In genomic region chr9:43127101-43127787, GRCm38 (mm10) we compare ENCODE assay signal across 10 mouse cellular contexts. TPM values are rescaled to one million over a fixed set of nuclear protein-coding genes. Genes with fewer than 3 reads are reported as not detected.
DNase-seq lines count a peak whose midpoint lies in the region; ATAC-seq and TF ChIP-seq lines count a peak whose summit lies in the region.
"Had no signal": no experiment of that assay in that cellular context is flagged by ENCODE, and none has a peak within 500 bp of the region (broad histone marks: within the 10 kb centered on the region; RNA-seq: fewer than 3 reads in every experiment).

No protein-coding gene starts in this region.

- H3K9me3 ChIP-seq in heart, postnatal 0 days (replicated peaks; ENCODE audit: control insufficient read depth, low read length): no peaks in the 10 kb centered on the region
- no peaks in the 10 kb centered on the region for H3K9me3 ChIP-seq in hindbrain, embryonic 14.5 days (ENCODE audit: control insufficient read depth, low read length)
- no peaks in the 10 kb centered on the region for H3K9me3 ChIP-seq in forebrain, embryonic 16.5 days (ENCODE audit: control insufficient read depth, low read length)
- H3K9me3 ChIP-seq: lung, embryonic 15.5 days had no signal

- H3K4me3 ChIP-seq in heart, postnatal 0 days (ENCODE audit: low read depth, low read length): no peak overlapping the region
- no peak overlapping the region for H3K4me3 ChIP-seq in hindbrain, embryonic 14.5 days (replicated peaks; ENCODE audit: low read length)
- no peak overlapping the region for H3K4me3 ChIP-seq in forebrain, embryonic 16.5 days (replicated peaks; ENCODE audit: low read length)
- H3K4me3 ChIP-seq: lung, embryonic 15.5 days had no signal

- H3K36me3 ChIP-seq in heart, postnatal 0 days (replicated peaks; ENCODE audit: control insufficient read depth, insufficient read depth, low read length): no peaks in the 10 kb centered on the region
- no peaks in the 10 kb centered on the region for H3K36me3 ChIP-seq in hindbrain, embryonic 14.5 days (replicated peaks; ENCODE audit: control insufficient read depth, insufficient read depth)
- H3K36me3 ChIP-seq in forebrain, embryonic 16.5 days (ENCODE audit: control insufficient read depth, insufficient read depth): no peaks in the 10 kb centered on the region
- H3K36me3 ChIP-seq: lung, embryonic 15.5 days had no signal

- no peak overlapping the region for H3K9ac ChIP-seq in heart, postnatal 0 days (replicated peaks; ENCODE audit: low read depth, low read length)
- no peak overlapping the region for H3K9ac ChIP-seq in hindbrain, embryonic 14.5 days
- no peak overlapping the region for H3K9ac ChIP-seq in forebrain, embryonic 16.5 days (replicated peaks; ENCODE audit: low read depth, low read length)
- H3K9ac ChIP-seq: lung, embryonic 15.5 days had no signal

- WGBS in heart, postnatal 0 days: 38% methylated on average over 10 of the region's 10 CpGs
- WGBS in hindbrain, embryonic 14.5 days: 69% methylated on average over 10 of the region's 10 CpGs
- 69% methylated on average over 10 of the region's 10 CpGs for WGBS in forebrain, embryonic 16.5 days

- H3K27ac ChIP-seq in heart, postnatal 0 days (ENCODE audit: low read depth): no peak overlapping the region
- no peak overlapping the region for H3K27ac ChIP-seq in hindbrain, embryonic 14.5 days
- no peak overlapping the region for H3K27ac ChIP-seq in forebrain, embryonic 16.5 days (ENCODE audit: low read length)
- H3K27ac ChIP-seq: lung, embryonic 15.5 days had no signal

- DNase-seq in layer of hippocampus, adult 11-12 months (ENCODE audit: low spot score): peak; percentile 32
- DNase-seq in layer of hippocampus, adult 9-10 months (ENCODE audit: low spot score): no peak
- DNase-seq in adrenal gland, postnatal 10 days: peak; percentile 38
- peak; percentile 10 for DNase-seq in heart, postnatal 0 days (ENCODE audit: low spot score)
- DNase-seq in lung, postnatal 25 days (ENCODE audit: low spot score): peak; percentile 41
- DNase-seq in hindbrain, embryonic 14.5 days (ENCODE audit: low spot score): no peak

- no peaks in the 10 kb centered on the region for H3K27me3 ChIP-seq in heart, postnatal 0 days (ENCODE audit: control insufficient read depth, insufficient read depth, low read length)
- H3K27me3 ChIP-seq in hindbrain, embryonic 14.5 days (ENCODE audit: control insufficient read depth, insufficient read depth, low read length): no peaks in the 10 kb centered on the region
- H3K27me3 ChIP-seq in forebrain, embryonic 16.5 days (replicated peaks; ENCODE audit: control insufficient read depth, insufficient read depth, low read length): no peaks in the 10 kb centered on the region
- H3K27me3 ChIP-seq: lung, embryonic 15.5 days had no signal

- TF ChIP-seq CTCF in heart, postnatal 0 days (IDR thresholded peaks at IDR 0.05; ENCODE audit: low read depth): no peak

- no peak for TF ChIP-seq EP300 in heart, postnatal 0 days (IDR thresholded peaks at IDR 0.05; ENCODE audit: low read depth)

- no peak overlapping the region for H3K4me2 ChIP-seq in heart, postnatal 0 days (ENCODE audit: low read depth, low read length)
- no peak overlapping the region for H3K4me2 ChIP-seq in hindbrain, embryonic 14.5 days (replicated peaks)
- H3K4me2 ChIP-seq in forebrain, embryonic 16.5 days (ENCODE audit: low read length): no peak overlapping the region
- H3K4me2 ChIP-seq: lung, embryonic 15.5 days had no signal

- ATAC-seq in heart, postnatal 0 days (ENCODE audit: insufficient read depth, low read depth): peak; percentile 28; the same call in 1 of the 2 replicates
- ATAC-seq in hindbrain, embryonic 14.5 days (ENCODE audit: low FRiP score): no peak
- ATAC-seq in forebrain, embryonic 16.5 days: no peak
- no peak for ATAC-seq in activated CD4-positive, CD25-positive, alpha-beta regulatory T cell, adult 4 months

- 0 out of 2 replicates have a peak, but pooled peaks cover 5% of the 10 kb centered on the region for H3K4me1 ChIP-seq in heart, postnatal 0 days (ENCODE audit: control insufficient read depth, insufficient read depth)
- H3K4me1 ChIP-seq in hindbrain, embryonic 14.5 days (replicated peaks; ENCODE audit: control insufficient read depth, insufficient read depth, low read length): no peaks in the 10 kb centered on the region; the same call in 1 of the 2 replicates
- no peaks in the 10 kb centered on the region for H3K4me1 ChIP-seq in forebrain, embryonic 16.5 days (replicated peaks; ENCODE audit: control insufficient read depth, insufficient read depth, low read length)
- H3K4me1 ChIP-seq: lung, embryonic 15.5 days had no signal

RNA-seq across cellular contexts. Expression of gene Tmem136, which starts 10.9 kb away (rescaled TPM):
- total RNA-seq in adrenal gland, postnatal 10 days (2021): 1 to 10 TPM; 3.9 to 4.1 TPM
- 5.5 and 7.5 TPM in 2 replicates for total RNA-seq in heart, postnatal 0 days (2014; rRNA removed; ENCODE audit: low replicate concordance)
- 8.0 and 8.1 TPM in 2 replicates for polyA plus RNA-seq in heart, postnatal 0 days (2015; fragmentation: Nextera tagmentation; extraction: Ambion mirVana)
- 10.1 and 11.1 TPM in 2 replicates for polyA plus RNA-seq in hindbrain, embryonic 14.5 days (2014; fragmentation: Nextera tagmentation; extraction: Ambion mirVana)
- polyA plus RNA-seq in forebrain, embryonic 16.5 days (2015; fragmentation: Nextera tagmentation; extraction: Ambion mirVana): 10.5 and 12.6 TPM in 2 replicates
- polyA plus RNA-seq in activated CD4-positive, CD25-positive, alpha-beta regulatory T cell, adult 4 months (2017; shearing (Covaris generic)): 1 to 10 TPM; 3.0 to 3.1 TPM
- total RNA-seq: neutrophil, adult 5-6 weeks had no signal

RNA-seq across cellular contexts. Expression of gene Arhgef12, which starts 20.2 kb away (rescaled TPM):
- 100 to 1,000 TPM; 104 to 112 TPM for total RNA-seq in adrenal gland, postnatal 10 days (2021)
- 57.3 and 63.5 TPM in 2 replicates for total RNA-seq in heart, postnatal 0 days (2014; rRNA removed; ENCODE audit: low replicate concordance)
- polyA plus RNA-seq in heart, postnatal 0 days (2015; fragmentation: Nextera tagmentation; extraction: Ambion mirVana): 9.3 and 10.3 TPM in 2 replicates
- 31.7 and 38.4 TPM in 2 replicates for polyA plus RNA-seq in hindbrain, embryonic 14.5 days (2014; fragmentation: Nextera tagmentation; extraction: Ambion mirVana)
- polyA plus RNA-seq in forebrain, embryonic 16.5 days (2015; fragmentation: Nextera tagmentation; extraction: Ambion mirVana): 15.8 and 20.5 TPM in 2 replicates
- 10 to 100 TPM; 11.3 to 11.4 TPM for polyA plus RNA-seq in activated CD4-positive, CD25-positive, alpha-beta regulatory T cell, adult 4 months (2017; shearing (Covaris generic))

Comparison
In these comparisons a context has a peak if more than half of its experiments do, and no peak if none do; other contexts are left out.
1. DNase-seq: peak in layer of hippocampus, adult 11-12 months (single experiment), adrenal gland, postnatal 10 days (single experiment), heart, postnatal 0 days (single experiment) and lung, postnatal 25 days (single experiment); none in layer of hippocampus, adult 9-10 months (single experiment) and hindbrain, embryonic 14.5 days (single experiment).